ENCODE assay signal across 25 mouse cellular contexts in genomic region chrX:73942294-73942693, GRCm38 (mm10). TPM values are rescaled to one million over a fixed set of nuclear protein-coding genes. Genes with fewer than 3 reads are reported as not detected.
"Had no signal": no experiment of that assay in that cellular context is flagged by ENCODE, and none has a peak within 500 bp of the region (broad histone marks: within the 10 kb centered on the region; RNA-seq: fewer than 3 reads in every experiment).

No protein-coding gene starts in this region.

- H3K9ac ChIP-seq: heart, embryonic 12.5 days; hindbrain, embryonic 13.5 days; hindbrain, embryonic 15.5 days; kidney, embryonic 15.5 days; limb, embryonic 12.5 days; liver, embryonic 13.5 days; liver, embryonic 15.5 days had no signal

- H3K27ac ChIP-seq: hindbrain, embryonic 13.5 days; hindbrain, embryonic 15.5 days; hindbrain, postnatal 0 days; kidney, embryonic 15.5 days; kidney, postnatal 0 days; limb, embryonic 10.5 days; limb, embryonic 12.5 days; liver, embryonic 13.5 days; liver, embryonic 15.5 days had no signal

- H3K27me3 ChIP-seq: heart, embryonic 12.5 days; hindbrain, embryonic 13.5 days; hindbrain, embryonic 15.5 days; kidney, embryonic 15.5 days; limb, embryonic 12.5 days; liver, embryonic 13.5 days; liver, embryonic 15.5 days had no signal

- H3K9me3 ChIP-seq: heart, embryonic 12.5 days; hindbrain, embryonic 13.5 days; hindbrain, embryonic 15.5 days; kidney, embryonic 15.5 days; limb, embryonic 10.5 days; limb, embryonic 12.5 days; liver, embryonic 13.5 days; liver, embryonic 15.5 days had no signal

- H3K4me3 ChIP-seq: heart, embryonic 12.5 days; hindbrain, embryonic 13.5 days; hindbrain, embryonic 15.5 days; kidney, embryonic 15.5 days; limb, embryonic 10.5 days; limb, embryonic 12.5 days; liver, embryonic 13.5 days; liver, embryonic 15.5 days had no signal

- H3K4me1 ChIP-seq: hindbrain, embryonic 13.5 days; hindbrain, embryonic 15.5 days; kidney, embryonic 15.5 days; limb, embryonic 10.5 days; limb, embryonic 12.5 days; liver, embryonic 13.5 days; liver, embryonic 15.5 days had no signal

- DNase-seq: gastrocnemius, postnatal 14 days; gastrocnemius, postnatal 36 days; heart, adult 18-20 months; heart, postnatal 10 days; kidney, adult 11 months; kidney, adult 2 months; kidney, adult 9 months; kidney, postnatal 14 days; kidney, postnatal 36 days; layer of hippocampus, adult 9-11 months; layer of hippocampus, postnatal 36 days; liver; liver, embryonic 13.5 days had no signal

- ATAC-seq: forebrain, embryonic 16.5 days; hindbrain, postnatal 0 days had no signal

- H3K4me2 ChIP-seq: heart, embryonic 12.5 days; hindbrain, embryonic 13.5 days; hindbrain, embryonic 15.5 days; kidney, embryonic 15.5 days; limb, embryonic 12.5 days; liver, embryonic 11.5 days; liver, embryonic 13.5 days; liver, embryonic 15.5 days had no signal

RNA-seq across cellular contexts. Expression of gene L1cam, which starts 46.4 kb away (rescaled TPM):
- total RNA-seq: hematopoietic stem cell, adult 5-6 weeks had no signal
